Comparison of ENCODE assay signal across 22 mouse cellular contexts in genomic region chr17:75526411-75526810, GRCm38 (mm10). TPM values are rescaled to one million over a fixed set of nuclear protein-coding genes. Genes with fewer than 3 reads are reported as not detected.
DNase-seq lines count a peak whose midpoint lies in the region; ATAC-seq and TF ChIP-seq lines count a peak whose summit lies in the region.
"Had no signal": no experiment of that assay in that cellular context is flagged by ENCODE, and none has a peak within 500 bp of the region (broad histone marks: within the 10 kb centered on the region; RNA-seq: fewer than 3 reads in every experiment).

No protein-coding gene starts in this region.

- DNase-seq in gastrocnemius, adult 2 months, result peak; percentile 44
- DNase-seq in gastrocnemius, postnatal 25 days, result no peak
- peak; percentile 91 for DNase-seq in heart, adult 11 months
- no peak for DNase-seq in heart, adult 9 months (ENCODE audit: low spot score in 2 of 2)
- peak in 1 of 2 experiments; percentile 17 for DNase-seq in heart, adult 2 months
- no peak for DNase-seq in heart, postnatal 4 days
- DNase-seq: adrenal gland, adult 2 months; adrenal gland, adult 8-10 months; adrenal gland, postnatal 10 days; adrenal gland, postnatal 14 days; adrenal gland, postnatal 25 days; adrenal gland, postnatal 36 days; B cell, adult 2 months; cerebellum, adult 11 months; cerebellum, adult 11-12 months had no signal

- TF ChIP-seq CTCF in gastrocnemius, adult 2 months (IDR thresholded peaks at IDR 0.05), result no peak
- no peak for TF ChIP-seq CTCF in heart, adult 2 months (IDR thresholded peaks at IDR 0.05)
- TF ChIP-seq CTCF in cortical plate, adult 2 months (IDR thresholded peaks at IDR 0.05; ENCODE audit: extremely low read depth, insufficient read depth, low read length), result no peak

- intact Hi-C loops in gastrocnemius, adult 2 months (cut with DNase I), result no loop called here
- intact Hi-C loops in heart, adult 2 months (cut with DNase I), result loop anchor here (10.0 kb wide), 1 partner anchor 92 kb away; the partner anchor contains the start of gene Rasgrp3

- H3K79me2 ChIP-seq in heart, adult 2 months (replicated peaks; ENCODE audit: control insufficient read depth, insufficient read depth, low read length), result no peaks in the 10 kb centered on the region

- H3K4me1 ChIP-seq in heart, adult 2 months (ENCODE audit: control insufficient read depth, insufficient read depth, low read length), result peaks cover 13% of the 10 kb centered on the region
- peaks cover 3% of the 10 kb centered on the region; the same call in 1 of the 2 replicates for H3K4me1 ChIP-seq in cortical plate, adult 2 months (ENCODE audit: control insufficient read depth, insufficient read depth, low read length)

- H3K27me3 ChIP-seq in heart, adult 2 months (ENCODE audit: control insufficient read depth, insufficient read depth, low read length), result no peaks in the 10 kb centered on the region
- H3K27me3 ChIP-seq: CH12.LX, Patski had no signal

- peak overlapping the region; percentile 41 for H3K27ac ChIP-seq in gastrocnemius, adult 2 months
- peak overlapping the region; percentile 42 for H3K27ac ChIP-seq in heart, adult 2 months
- H3K27ac ChIP-seq in cortical plate, adult 2 months (ENCODE audit: insufficient read depth, low read length), result peak overlapping the region; percentile 46; the same call in 1 of the 2 replicates

- ATAC-seq in megakaryocyte progenitor cell, adult 5-6 weeks (replicated peaks; ENCODE audit: poor library complexity), result no peak
- ATAC-seq: activated CD4-positive, CD25-positive, alpha-beta regulatory T cell, adult 4 months; CD4-positive, CD25-positive, alpha-beta regulatory T cell, adult 4 months; Patski had no signal

- WGBS in heart, adult 2 months, result 90% methylated on average over 1 of the region's 1 CpGs

- peaks cover 25% of the 10 kb centered on the region for H3K36me3 ChIP-seq in heart, adult 2 months (ENCODE audit: control insufficient read depth, insufficient read depth, low read length)
- H3K36me3 ChIP-seq: G1E had no signal

- no peak overlapping the region for H3K4me3 ChIP-seq in gastrocnemius, adult 2 months
- no peak overlapping the region for H3K4me3 ChIP-seq in heart, adult 2 months
- no peak overlapping the region for H3K4me3 ChIP-seq in cortical plate, adult 2 months (ENCODE audit: insufficient read depth, low read length)

- no peak overlapping the region for H3K9ac ChIP-seq in heart, adult 2 months (ENCODE audit: low read depth, low read length)

- no peak for TF ChIP-seq EP300 in heart, adult 2 months (IDR thresholded peaks at IDR 0.05; ENCODE audit: insufficient read depth, low read depth, low read length)

- TF ChIP-seq POLR2A in heart, adult 2 months (IDR thresholded peaks at IDR 0.05; ENCODE audit: insufficient read depth, low read depth, low read length), result no peak
- no peak for TF ChIP-seq POLR2A in cortical plate, adult 2 months (IDR thresholded peaks at IDR 0.05; ENCODE audit: extremely low read depth, insufficient read depth, low read length)

RNA-seq across cellular contexts. Expression of gene Fam98a, which starts 25.3 kb away (rescaled TPM):
- 10 to 100 TPM; 33.1 to 34.6 TPM for total RNA-seq in gastrocnemius, adult 2 months (2021)
- 10 to 100 TPM; 32.5 to 33.8 TPM for total RNA-seq in gastrocnemius, postnatal 25 days (2021)
- total RNA-seq in heart, adult 2 months (2021), result 10 to 100 TPM; 35.9 to 42.6 TPM
- 14.5 and 24.5 TPM in 2 replicates for polyA plus RNA-seq in heart, adult 2 months (2012; rRNA removed)
- total RNA-seq in heart, postnatal 4 days (2021), result 10 to 100 TPM; 35.2 to 40.4 TPM
- polyA plus RNA-seq in cortical plate, adult 2 months (2012; rRNA removed), result 45.0 and 45.2 TPM in 2 replicates
- 28.5 and 30.0 TPM in 2 replicates for total RNA-seq in megakaryocyte progenitor cell, adult 5-6 weeks (2015)
- total RNA-seq in megakaryocyte progenitor cell, adult 5-6 weeks (2017), result 24.7 and 31.9 TPM in 2 replicates

Comparison
In these comparisons a context has a peak if more than half of its experiments do, and no peak if none do; other contexts are left out.
1. DNase-seq: peak in gastrocnemius, adult 2 months (single experiment) and heart, adult 11 months (single experiment); none in gastrocnemius, postnatal 25 days (single experiment), heart, adult 9 months (0 of 2) and heart, postnatal 4 days (single experiment).
2. Peak in every context shown above with its lines, with median percentiles within 50 percentile points of each other: H3K27ac ChIP-seq.